Mouse (Mus musculus): ENCODE measurements around the gene Tanc1.
A peak's percentile ranks its signal among the peaks of the same experiment; 100 is the strongest.

Gene Tanc1

GRCm38 (mm10) chr2:59613474-59614019, 1.7 kb downstream of the Tanc1 start:
- DNase-seq, result no peak

- DNase-seq, result no peak
Measured at GRCm38 (mm10) chr2:59616890-59617289, 5.0 kb downstream of the Tanc1 start.

- no peak for DNase-seq
Measured at GRCm38 (mm10) chr2:59618996-59619395, 7.2 kb downstream of the Tanc1 start.

GRCm38 (mm10) chr2:59620601-59621000, 8.8 kb downstream of the Tanc1 start:
- no peak for DNase-seq

- DNase-seq, result no peak
Measured at GRCm38 (mm10) chr2:59622514-59623139, 10.8 kb downstream of the Tanc1 start.

- DNase-seq, result no peak
Measured at GRCm38 (mm10) chr2:59623858-59624257, 12.0 kb downstream of the Tanc1 start.

GRCm38 (mm10) chr2:59625416-59625815, 13.6 kb downstream of the Tanc1 start:
- no peak for DNase-seq

- no peak for DNase-seq
Measured at GRCm38 (mm10) chr2:59625927-59626326, 14.1 kb downstream of the Tanc1 start.

- no peak for DNase-seq
Measured at GRCm38 (mm10) chr2:59626422-59626821, 14.6 kb downstream of the Tanc1 start.

GRCm38 (mm10) chr2:59627502-59627901, 15.7 kb downstream of the Tanc1 start:
- no peak for DNase-seq

- DNase-seq, result peak; percentile 53
Measured at GRCm38 (mm10) chr2:59628057-59628901, 16.4 kb downstream of the Tanc1 start.

GRCm38 (mm10) chr2:59629829-59630228, 18.0 kb downstream of the Tanc1 start:
- no peak for DNase-seq

GRCm38 (mm10) chr2:59631406-59631805, 19.6 kb downstream of the Tanc1 start:
- DNase-seq, result no peak

GRCm38 (mm10) chr2:59633761-59634430, 22.1 kb downstream of the Tanc1 start:
- no peak for DNase-seq

GRCm38 (mm10) chr2:59637040-59637785, 25.4 kb downstream of the Tanc1 start:
- no peak for DNase-seq

GRCm38 (mm10) chr2:59642722-59643121, 30.9 kb downstream of the Tanc1 start:
- DNase-seq, result no peak

GRCm38 (mm10) chr2:59644816-59645215, 33.0 kb downstream of the Tanc1 start:
- DNase-seq, result peak; percentile 33

GRCm38 (mm10) chr2:59645515-59645914, 33.7 kb downstream of the Tanc1 start:
- peak; percentile 81 for DNase-seq

GRCm38 (mm10) chr2:59646740-59647390, 35.0 kb downstream of the Tanc1 start:
- no peak for DNase-seq

GRCm38 (mm10) chr2:59648444-59648843, 36.6 kb downstream of the Tanc1 start:
- no peak for DNase-seq

- DNase-seq, result no peak
Measured at GRCm38 (mm10) chr2:59651801-59652200, 40.0 kb downstream of the Tanc1 start.

- DNase-seq, result no peak
Measured at GRCm38 (mm10) chr2:59652702-59653101, 40.9 kb downstream of the Tanc1 start.
